Mouse (Mus musculus) kidney, postnatal 0 days (tissue): ENCODE measurements at regions not wholly inside any gene's neighbourhood (a gene's known extent, or its start where the extent isn't known, plus 50 kb on each side); places are given as distances from the start of the nearest gene placed in this dataset.

ENCODE experiments used
- ATAC-seq: fragments of 200-750 bp; cut with Nextera tagmentation; replicated peaks from 2 replicates; pipeline ENCODE4 v1.8.0; 2017; ENCODE audit warnings: low read depth, moderate number of reproducible peaks, moderate TSS enrichment, moderate library complexity; ENCODE audit not compliant: low FRiP score
- DNase-seq: peaks from one replicate; pipeline ENCODE4 v3.0.0-alpha.2; 2016; ENCODE audit warnings: low spot score
- H3K27ac ChIP-seq: fragments of 300-500 bp; sonication (generic); 2 replicates; pipeline ENCODE4 v1.5.1; 2014; ENCODE audit warnings: mild to moderate bottlenecking
- H3K27me3 ChIP-seq: fragments of 300-500 bp; sonication (generic); 2 replicates; pipeline ENCODE4 v1.6.1; 2014; ENCODE audit warnings: low read length, mixed read lengths; ENCODE audit not compliant: insufficient read depth
- H3K36me3 ChIP-seq: fragments of 300-500 bp; sonication (generic); 2 replicates; pipeline ENCODE4 v1.6.1; 2014; ENCODE audit warnings: low read length, mixed read lengths; ENCODE audit not compliant: insufficient read depth
- H3K4me1 ChIP-seq: fragments of 300-500 bp; sonication (generic); replicated peaks from 2 replicates; pipeline ENCODE4 v1.6.1; 2014; ENCODE audit warnings: antibody characterized with exemption, low read length, mixed read lengths; ENCODE audit not compliant: insufficient read depth
- H3K4me2 ChIP-seq: fragments of 300-500 bp; sonication (generic); 2 replicates; pipeline ENCODE4 v1.6.1; 2014; ENCODE audit warnings: mild to moderate bottlenecking, low read length, moderate library complexity, mixed read lengths
- H3K4me3 ChIP-seq: fragments of 300-500 bp; sonication (generic); replicated peaks from 2 replicates; pipeline ENCODE4 v1.5.1; 2014; ENCODE audit warnings: low read depth, low read length
- H3K9ac ChIP-seq: fragments of 300-500 bp; sonication (generic); 2 replicates; pipeline ENCODE4 v1.6.1; 2014; ENCODE audit warnings: low read depth, low read length
- H3K9me3 ChIP-seq: fragments of 300-500 bp; sonication (generic); replicated peaks from 2 replicates; pipeline ENCODE4 v1.6.1; 2016; ENCODE audit warnings: low read length, inconsistent platforms, mixed read lengths
- CTCF ChIP-seq: IDR thresholded peaks from 2 replicates; pipeline ENCODE4 v1.5.1; 2016; ENCODE audit warnings: antibody characterized with exemption, low read depth, mild to moderate bottlenecking, moderate library complexity
- WGBS: fragments of 180-500 bp; shearing (Covaris S2); extraction: QIAGEN DNeasy Blood & Tissue Kit; methylation state at CpG from one replicate; pipeline ENCODE4 v1.1.7; 2014; 5-methylcytosine and 5-hydroxymethylcytosine counted together

GRCm38 (mm10) chr9:113156707-113157106 is 551.4 kb downstream of the Pdcd6ip start:
- H3K9me3 ChIP-seq, result no peaks in the 10 kb centered on the region
- no peak overlapping the region for H3K4me2 ChIP-seq
- DNase-seq, result no peak
- TF ChIP-seq CTCF, result peak; percentile 51; the same call in 1 of the 2 replicates
- H3K27me3 ChIP-seq, result no peaks in the 10 kb centered on the region
- H3K4me3 ChIP-seq, result no peak overlapping the region
- no peak overlapping the region for H3K9ac ChIP-seq
- H3K4me1 ChIP-seq, result no peaks in the 10 kb centered on the region
- H3K36me3 ChIP-seq, result no peaks in the 10 kb centered on the region
- no peak overlapping the region for H3K27ac ChIP-seq
- no peak for ATAC-seq
- 69% methylated on average over 3 of the region's 3 CpGs for WGBS

GRCm38 (mm10) chr9:113149084-113149483 is 559.0 kb downstream of the Pdcd6ip start:
- Histone ChIP-seq H3K36me3 (no peaks in the 10 kb centered on the region), H3K27me3 (no peaks in the 10 kb centered on the region), H3K9ac (no peak overlapping the region), H3K27ac (no peak overlapping the region), H3K4me1 (no peaks in the 10 kb centered on the region), H3K9me3 (no peaks in the 10 kb centered on the region), H3K4me3 (no peak overlapping the region), H3K4me2 (no peak overlapping the region)
- ATAC-seq, result no peak
- 51% methylated on average over 5 of the region's 5 CpGs for WGBS
- DNase-seq, result peak; percentile 27
- no peak for TF ChIP-seq CTCF

GRCm38 (mm10) chr9:113146571-113146970 is 561.5 kb downstream of the Pdcd6ip start:
- 56% methylated on average over 2 of the region's 2 CpGs for WGBS
- Histone ChIP-seq H3K27me3 (no peaks in the 10 kb centered on the region), H3K36me3 (no peaks in the 10 kb centered on the region), H3K4me2 (no peak overlapping the region), H3K4me1 (no peaks in the 10 kb centered on the region), H3K27ac (no peak overlapping the region), H3K9me3 (no peaks in the 10 kb centered on the region), H3K4me3 (no peak overlapping the region), H3K9ac (no peak overlapping the region)
- DNase-seq (no peak), ATAC-seq (no peak)
- no peak for TF ChIP-seq CTCF

GRCm38 (mm10) chr9:113145036-113145435 is 563.0 kb downstream of the Pdcd6ip start:
- ATAC-seq (no peak), DNase-seq (no peak)
- no peak overlapping the region for H3K4me3 ChIP-seq
- 56% methylated on average over 2 of the region's 2 CpGs for WGBS
- no peaks in the 10 kb centered on the region for H3K9me3 ChIP-seq
- H3K4me2 ChIP-seq, result no peak overlapping the region
- H3K4me1 ChIP-seq, result no peaks in the 10 kb centered on the region
- no peak for TF ChIP-seq CTCF
- no peaks in the 10 kb centered on the region for H3K27me3 ChIP-seq
- H3K9ac ChIP-seq, result no peak overlapping the region
- H3K27ac ChIP-seq, result no peak overlapping the region
- H3K36me3 ChIP-seq, result no peaks in the 10 kb centered on the region

- Histone ChIP-seq H3K9me3 (no peaks in the 10 kb centered on the region), H3K9ac (no peak overlapping the region), H3K36me3 (no peaks in the 10 kb centered on the region), H3K27ac (no peak overlapping the region), H3K4me3 (no peak overlapping the region), H3K27me3 (no peaks in the 10 kb centered on the region), H3K4me1 (no peaks in the 10 kb centered on the region), H3K4me2 (no peak overlapping the region)
- DNase-seq, result no peak
- TF ChIP-seq CTCF, result no peak
- WGBS, result 94% methylated on average over 3 of the region's 3 CpGs
- no peak for ATAC-seq
Measured at GRCm38 (mm10) chr9:113134611-113135010, 573.4 kb downstream of the Pdcd6ip start.

- ATAC-seq (no peak), DNase-seq (no peak)
- 71% methylated on average over 7 of the region's 7 CpGs for WGBS
- Histone ChIP-seq H3K4me2 (no peak overlapping the region), H3K4me3 (no peak overlapping the region), H3K4me1 (no peaks in the 10 kb centered on the region), H3K27me3 (no peaks in the 10 kb centered on the region), H3K9ac (no peak overlapping the region), H3K36me3 (no peaks in the 10 kb centered on the region), H3K9me3 (no peaks in the 10 kb centered on the region), H3K27ac (no peak overlapping the region)
- TF ChIP-seq CTCF, result no peak
Measured at GRCm38 (mm10) chr9:113123004-113123692, 584.9 kb downstream of the Pdcd6ip start.
